Mouse (Mus musculus) C2C12 (cell line): ENCODE results near the gene Gid8. TPM values are rescaled to one million over a fixed set of nuclear protein-coding genes. Genes with fewer than 3 reads are reported as not detected.

Experiments used
- H3K27me3 ChIP-seq: one replicate; pipeline ENCODE4 v1.6.1; 2011; ENCODE audit not compliant: control insufficient read depth, insufficient read depth, insufficient read length
- H3K36me3 ChIP-seq: one replicate; pipeline ENCODE4 v1.6.1; 2011; ENCODE audit not compliant: control insufficient read depth, insufficient read depth
- H3K4me3 ChIP-seq: one replicate; pipeline ENCODE4 v1.5.1; 2011; ENCODE audit warnings: mild to moderate bottlenecking, control low read depth; ENCODE audit not compliant: poor library complexity, insufficient read depth, severe bottlenecking
- H3K79me2 ChIP-seq: one replicate; pipeline ENCODE4 v1.6.1; 2011; ENCODE audit not compliant: control insufficient read depth, insufficient read depth
- H3K79me3 ChIP-seq: one replicate; pipeline ENCODE4 v1.6.1; 2011; ENCODE audit warnings: low read depth, control low read depth
- H3ac ChIP-seq: one replicate; pipeline ENCODE3; 2011; ENCODE audit warnings: low read depth; ENCODE audit not compliant: control insufficient read depth, insufficient read length
- CEBPB ChIP-seq: IDR thresholded peaks from one replicate; pipeline ENCODE4 v1.6.1; 2011; ENCODE audit warnings: low read depth, mild to moderate bottlenecking, control low read depth, moderate library complexity
- CTCF ChIP-seq: IDR thresholded peaks from one replicate; pipeline ENCODE4 v1.5.1; 2011; ENCODE audit not compliant: control insufficient read depth, insufficient read depth, insufficient read length
- FOSL1 ChIP-seq: IDR thresholded peaks from one replicate; pipeline ENCODE4 v1.8.0; 2011; ENCODE audit warnings: mild to moderate bottlenecking, low read length; ENCODE audit not compliant: poor library complexity, insufficient read depth, severe bottlenecking
- MAX ChIP-seq: IDR thresholded peaks from one replicate; pipeline ENCODE4 v1.6.1; 2011; ENCODE audit warnings: mild to moderate bottlenecking, control low read depth
- MYOD1 ChIP-seq: IDR thresholded peaks from one replicate; pipeline ENCODE4 v1.6.1; 2011; ENCODE audit warnings: low read depth; ENCODE audit not compliant: control insufficient read depth, insufficient read length
- MYOG ChIP-seq: IDR thresholded peaks from one replicate; pipeline ENCODE4 v1.6.1; 2011; ENCODE audit not compliant: control insufficient read depth, insufficient read length; ENCODE audit errors: extremely low read depth
- USF1 ChIP-seq: IDR thresholded peaks from one replicate; pipeline ENCODE4 v1.6.1; 2011; ENCODE audit warnings: low read depth, mild to moderate bottlenecking, control low read depth, moderate library complexity
- polyA plus RNA-seq: library from polyadenylated mRNA; unstranded; fragments of >200 nt; fragmentation: generic; extraction: Trizol; gene quantifications from one replicate; pipeline ENCODE4 v1.2.1, GENCODE M21; 2012; ENCODE audit warnings: missing spikeins

Gene Gid8
- polyA plus RNA-seq, 1 experiment = 35.5 TPM

DNA sequence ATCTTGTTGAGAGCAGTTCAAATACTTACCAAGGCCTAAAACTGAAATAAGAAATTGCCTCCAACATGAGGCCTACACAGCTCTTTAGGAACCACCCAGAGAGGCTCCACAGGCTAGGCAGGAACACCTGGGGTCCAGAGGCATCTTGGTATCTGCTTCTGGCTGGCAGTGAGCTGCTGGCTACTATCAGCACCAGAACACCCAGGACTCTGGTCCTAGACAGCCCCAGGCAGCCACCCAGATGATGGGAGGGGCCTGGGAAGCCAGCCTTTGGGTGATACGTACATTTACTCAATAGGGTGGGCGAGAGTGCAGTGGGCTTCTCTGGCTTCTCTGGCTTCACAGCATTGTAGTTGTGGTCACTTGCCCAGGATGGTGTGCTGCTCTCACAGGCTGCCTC is 26.4 kb upstream of the Gid8 start:
- Histone ChIP-seq H3K36me3 (peaks cover 82% of the 10 kb centered on the region), H3K27me3 (no peaks in the 10 kb centered on the region), H3K79me2 (peaks cover 14% of the 10 kb centered on the region), H3K79me3 (peaks cover 2% of the 10 kb centered on the region), H3ac (no peak overlapping the region), H3K4me3 (no peak overlapping the region)
- no peak for TF ChIP-seq CEBPB
- no peak for TF ChIP-seq FOSL1
- TF ChIP-seq MYOG = no peak
- no peak for TF ChIP-seq CTCF
- TF ChIP-seq MYOD1 = no peak
- no peak for TF ChIP-seq USF1
- TF ChIP-seq MAX = no peak

DNA sequence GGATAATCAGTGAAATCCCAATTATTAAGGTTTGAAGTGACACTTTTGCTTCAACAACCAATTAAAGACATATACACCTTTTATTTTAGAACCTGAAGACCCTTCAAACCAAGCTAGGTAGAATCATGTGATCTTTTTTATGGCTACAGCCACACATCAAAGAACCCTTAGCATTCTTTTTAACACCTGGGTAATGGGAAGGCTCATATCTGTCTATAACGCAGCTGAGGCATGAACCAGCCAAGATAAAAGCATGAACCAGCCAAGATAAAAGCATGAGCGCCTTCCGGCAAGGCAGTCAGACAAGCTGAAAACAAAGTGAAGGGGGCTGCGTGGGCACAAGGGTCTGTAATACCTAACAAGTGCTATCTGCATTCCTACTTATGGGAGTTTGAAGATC is 25.9 kb upstream of the Gid8 start:
- no peak overlapping the region for H3K4me3 ChIP-seq
- peaks cover 19% of the 10 kb centered on the region for H3K79me2 ChIP-seq
- no peak overlapping the region for H3ac ChIP-seq
- no peaks in the 10 kb centered on the region for H3K27me3 ChIP-seq
- H3K36me3 ChIP-seq = peaks cover 87% of the 10 kb centered on the region
- no peak for TF ChIP-seq MYOD1
- TF ChIP-seq USF1 = no peak
- no peak for TF ChIP-seq FOSL1
- TF ChIP-seq CTCF = no peak
- TF ChIP-seq MAX = no peak
- peaks cover 2% of the 10 kb centered on the region for H3K79me3 ChIP-seq

- H3K4me3 ChIP-seq = no peak overlapping the region
- H3ac ChIP-seq = no peak overlapping the region
- H3K36me3 ChIP-seq = peaks cover 63% of the 10 kb centered on the region
- no peaks in the 10 kb centered on the region for H3K27me3 ChIP-seq
- H3K79me3 ChIP-seq = peaks cover 51% of the 10 kb centered on the region
- H3K79me2 ChIP-seq = peaks cover 77% of the 10 kb centered on the region
- no peak for TF ChIP-seq CEBPB
These were observed 20.1 kb upstream of the Gid8 start for GRCm38 (mm10) chr2:180689841-180690240.

GRCm38 (mm10) chr2:180692630-180693029 is 17.3 kb upstream of the Gid8 start:
- Histone ChIP-seq H3K79me3 (peaks cover 78% of the 10 kb centered on the region), H3K36me3 (peaks cover 35% of the 10 kb centered on the region), H3ac (no peak overlapping the region), H3K79me2 (peaks cover 100% of the 10 kb centered on the region), H3K4me3 (no peak overlapping the region), H3K27me3 (no peaks in the 10 kb centered on the region)
- TF ChIP-seq MAX (no peak), CEBPB (no peak), FOSL1 (no peak), MYOG (no peak), CTCF (no peak), USF1 (no peak), MYOD1 (no peak)

- Histone ChIP-seq H3ac (no peak overlapping the region), H3K79me3 (peaks cover 95% of the 10 kb centered on the region), H3K4me3 (no peak overlapping the region), H3K36me3 (peaks cover 19% of the 10 kb centered on the region), H3K27me3 (no peaks in the 10 kb centered on the region), H3K79me2 (peaks cover 100% of the 10 kb centered on the region)
- TF ChIP-seq MYOD1 = peak; percentile 82
- no peak for TF ChIP-seq CEBPB
- TF ChIP-seq USF1 = peak; percentile 49
- no peak for TF ChIP-seq MAX
- no peak for TF ChIP-seq CTCF
- no peak for TF ChIP-seq MYOG
- TF ChIP-seq FOSL1 = no peak
These were observed 14.7 kb upstream of the Gid8 start for GRCm38 (mm10) chr2:180695176-180695575.

DNA sequence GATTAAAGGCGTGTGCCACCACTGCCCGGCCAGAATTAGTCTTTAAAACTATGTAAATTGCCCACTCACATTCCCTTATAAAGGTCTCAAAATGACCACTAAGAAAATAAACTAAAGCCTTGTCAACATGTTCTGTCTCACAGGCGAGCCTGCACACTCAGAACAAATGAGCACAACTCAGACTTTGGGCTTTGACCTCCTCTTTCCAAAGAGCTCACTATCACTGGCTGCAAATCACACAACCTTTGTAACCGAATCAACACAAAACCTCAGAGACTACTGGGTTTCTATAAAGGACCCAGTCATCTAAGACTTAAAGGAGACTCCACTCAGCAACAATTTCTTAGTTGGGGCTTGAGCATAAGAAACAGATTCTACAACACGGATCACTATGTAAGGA is 9.5 kb upstream of the Gid8 start:
- peaks cover 98% of the 10 kb centered on the region for H3K79me3 ChIP-seq
- TF ChIP-seq MYOG (no peak), MYOD1 (no peak), MAX (no peak), CTCF (no peak)
- peak overlapping the region; percentile 81 for H3K4me3 ChIP-seq
- no peak overlapping the region for H3ac ChIP-seq
- H3K36me3 ChIP-seq = peaks cover 14% of the 10 kb centered on the region
- H3K27me3 ChIP-seq = no peaks in the 10 kb centered on the region
- H3K79me2 ChIP-seq = peaks cover 100% of the 10 kb centered on the region

DNA sequence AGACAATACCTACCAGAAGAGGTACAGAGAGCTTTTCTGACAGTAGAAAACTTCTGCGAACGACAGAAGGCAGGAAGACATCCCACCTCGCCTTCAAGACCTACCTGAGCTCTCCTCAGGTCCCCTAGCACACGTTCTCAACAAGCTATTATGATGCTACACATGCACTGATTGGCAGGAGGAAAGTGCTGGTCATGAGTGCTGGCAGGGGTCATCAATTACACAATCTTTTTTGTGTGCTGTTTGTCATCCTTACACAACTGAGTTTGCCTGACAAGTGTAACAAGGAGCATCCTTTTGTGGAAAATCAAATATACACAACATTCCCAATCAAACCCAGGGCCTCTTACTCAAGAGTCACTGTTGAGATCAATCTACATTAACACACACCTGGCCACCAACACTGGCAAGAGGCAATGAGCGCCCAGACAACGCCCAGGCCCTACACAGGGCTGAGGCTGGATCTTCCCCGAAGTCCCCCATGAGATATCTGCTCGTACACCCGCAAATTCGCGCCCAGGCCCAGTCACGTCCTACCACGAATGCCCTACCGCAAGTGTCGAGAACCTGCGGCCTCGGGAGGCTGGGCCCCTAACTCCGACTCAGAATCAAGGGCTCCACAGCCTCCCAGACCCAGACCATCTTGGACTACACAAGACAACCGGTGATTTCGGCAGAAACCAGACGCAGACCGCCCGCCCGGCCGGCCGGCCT is 8.7 kb upstream of the Gid8 start:
- Histone ChIP-seq H3K36me3 (peaks cover 21% of the 10 kb centered on the region), H3K79me2 (peaks cover 100% of the 10 kb centered on the region), H3K27me3 (no peaks in the 10 kb centered on the region), H3K79me3 (peaks cover 98% of the 10 kb centered on the region), H3ac (peak overlapping the region; percentile 98), H3K4me3 (peak overlapping the region; percentile 81)
- no peak for TF ChIP-seq MAX
- TF ChIP-seq CTCF = no peak
- TF ChIP-seq MYOG = no peak
- TF ChIP-seq CEBPB = peak; percentile 36
- TF ChIP-seq MYOD1 = no peak
- no peak for TF ChIP-seq USF1
